Mouse (Mus musculus) ZHBTc4 (cell line): ENCODE results near the gene Aym1.
A peak's percentile ranks its signal among the peaks of the same experiment; 100 is the strongest.

Experiments
- DNase-seq: peaks from one replicate; pipeline ENCODE4 v3.0.0-alpha.2; 2011; ENCODE audit warnings: low read depth, low spot score

The Aym1 gene

GRCm38 (mm10) chr5:113402702-113403101 is 45.6 kb downstream of the Aym1 start:
- no peak for DNase-seq

- DNase-seq, result peak; percentile 79
Measured at GRCm38 (mm10) chr5:113407346-113407745, 50.3 kb downstream of the Aym1 start.
